Mouse (Mus musculus) heart, adult 2 months (tissue): ENCODE measurements at regions not wholly inside any gene's neighbourhood (a gene's known extent, or its start where the extent isn't known, plus 50 kb on each side); places are given as distances from the start of the nearest gene placed in this dataset.

Experiments used
- DNase-seq, 2 experiments: peaks; one replicate each; pipeline ENCODE4 v3.0.0; 2021
- H3K27ac ChIP-seq: fragments of 200-600 bp; 2 replicates; pipeline ENCODE4 v1.8.1; 2022
- H3K27me3 ChIP-seq: fragments of 200-500 bp; 2 replicates; pipeline ENCODE4 v1.6.1; 2012; ENCODE audit warnings: mild to moderate bottlenecking, low read length, inconsistent platforms, mixed read lengths; ENCODE audit not compliant: control insufficient read depth, insufficient read depth
- H3K36me3 ChIP-seq: fragments of 200-500 bp; 2 replicates; pipeline ENCODE4 v1.6.1; 2012; ENCODE audit warnings: low read length, inconsistent platforms; ENCODE audit not compliant: control insufficient read depth, insufficient read depth
- H3K4me1 ChIP-seq: fragments of 200-500 bp; 2 replicates; pipeline ENCODE4 v1.6.1; 2011; ENCODE audit warnings: low read length; ENCODE audit not compliant: control insufficient read depth, insufficient read depth
- H3K4me3 ChIP-seq: fragments of 200-600 bp; 2 replicates; pipeline ENCODE4 v1.8.1; 2022
- H3K79me2 ChIP-seq: fragments of 200-500 bp; replicated peaks from 2 replicates; pipeline ENCODE4 v1.6.1; 2012; ENCODE audit warnings: mild to moderate bottlenecking, inconsistent platforms, low read length, moderate library complexity, mixed read lengths; ENCODE audit not compliant: control insufficient read depth, insufficient read depth
- H3K9ac ChIP-seq: fragments of 200-500 bp; 2 replicates; pipeline ENCODE4 v1.6.1; 2012; ENCODE audit warnings: low read depth, mild to moderate bottlenecking, control low read depth, inconsistent platforms, low read length, mixed read lengths
- CTCF ChIP-seq: fragments of 200-600 bp; IDR thresholded peaks from 2 replicates; pipeline ENCODE4 v1.8.1; 2022; ENCODE audit warnings: antibody characterized with exemption, mild to moderate bottlenecking, moderate library complexity
- EP300 ChIP-seq: fragments of 200-500 bp; IDR thresholded peaks from 2 replicates; pipeline ENCODE4 v1.6.1; 2011; ENCODE audit warnings: low read depth, low read length, control low read depth; ENCODE audit not compliant: insufficient read depth
- POLR2A ChIP-seq: fragments of 200-500 bp; IDR thresholded peaks from 2 replicates; pipeline ENCODE4 v1.6.1; 2011; ENCODE audit warnings: mild to moderate bottlenecking, low read depth, low read length, control low read depth; ENCODE audit not compliant: insufficient read depth
- WGBS: fragments of 180-500 bp; shearing (Covaris S2); methylation state at CpG from one replicate; pipeline ENCODE4 v1.1.7; 2018; 5-methylcytosine and 5-hydroxymethylcytosine counted together
- intact Hi-C: fragments of 180-260 bp; cut with DNase I; formaldehyde crosslinking; loops from one replicate; pipeline ENCODE4 v1.15.1; 2025

GRCm38 (mm10) chr3:105241048-105241447 is 174.4 kb downstream of the 4930564D02Rik start:
- DNase-seq, result no peak
- no peaks in the 10 kb centered on the region for H3K36me3 ChIP-seq
- no peak overlapping the region for H3K9ac ChIP-seq
- no peaks in the 10 kb centered on the region for H3K79me2 ChIP-seq
- H3K27ac ChIP-seq, result no peak overlapping the region
- no peaks in the 10 kb centered on the region for H3K4me1 ChIP-seq
- no peak for TF ChIP-seq EP300
- TF ChIP-seq CTCF, result no peak
- TF ChIP-seq POLR2A, result no peak
- H3K27me3 ChIP-seq, result no peaks in the 10 kb centered on the region
- H3K4me3 ChIP-seq, result no peak overlapping the region
- intact Hi-C loops, result no loop called here
- 71% methylated on average over 3 of the region's 3 CpGs for WGBS

GRCm38 (mm10) chr3:105257096-105257495 is 190.5 kb downstream of the 4930564D02Rik start:
- H3K79me2 ChIP-seq, result no peaks in the 10 kb centered on the region
- intact Hi-C loops, result no loop called here
- H3K27me3 ChIP-seq, result no peaks in the 10 kb centered on the region
- no peak overlapping the region for H3K9ac ChIP-seq
- H3K36me3 ChIP-seq, result no peaks in the 10 kb centered on the region
- 82% methylated on average over 2 of the region's 2 CpGs for WGBS
- H3K4me3 ChIP-seq, result no peak overlapping the region
- H3K4me1 ChIP-seq, result no peaks in the 10 kb centered on the region
- no peak for DNase-seq
- TF ChIP-seq POLR2A (no peak), CTCF (no peak), EP300 (no peak)
- H3K27ac ChIP-seq, result no peak overlapping the region

- 30% methylated on average over 4 of the region's 4 CpGs for WGBS
These were observed 176.9 kb upstream of the Kcnd3 start for GRCm38 (mm10) chr3:105275241-105275640.

GRCm38 (mm10) chr3:105280971-105281370 is 171.2 kb upstream of the Kcnd3 start:
- DNase-seq, result no peak
- H3K4me1 ChIP-seq, result no peaks in the 10 kb centered on the region
- H3K9ac ChIP-seq, result no peak overlapping the region
- TF ChIP-seq POLR2A (no peak), CTCF (no peak), EP300 (no peak)
- no peaks in the 10 kb centered on the region for H3K36me3 ChIP-seq
- WGBS, result 65% methylated on average over 5 of the region's 5 CpGs
- H3K27ac ChIP-seq, result no peak overlapping the region
- H3K4me3 ChIP-seq, result no peak overlapping the region
- intact Hi-C loops, result no loop called here
- no peaks in the 10 kb centered on the region for H3K79me2 ChIP-seq
- no peaks in the 10 kb centered on the region for H3K27me3 ChIP-seq

More at GRCm38 (mm10) chr3:105275241-105275640, 176.9 kb upstream of the Kcnd3 start:
- H3K9ac ChIP-seq, result no peak overlapping the region
- no peaks in the 10 kb centered on the region for H3K4me1 ChIP-seq
- H3K36me3 ChIP-seq, result no peaks in the 10 kb centered on the region
- no peak overlapping the region for H3K27ac ChIP-seq
- DNase-seq, result peak in 1 of 2 experiments; percentile 47
- no peaks in the 10 kb centered on the region for H3K79me2 ChIP-seq
- no peaks in the 10 kb centered on the region for H3K27me3 ChIP-seq
- intact Hi-C loops, result no loop called here
- TF ChIP-seq EP300 (no peak), CTCF (no peak), POLR2A (no peak)
- no peak overlapping the region for H3K4me3 ChIP-seq

GRCm38 (mm10) chr3:105281686-105282085 is 170.4 kb upstream of the Kcnd3 start:
- TF ChIP-seq EP300 (no peak), CTCF (no peak), POLR2A (no peak)
- Histone ChIP-seq H3K9ac (no peak overlapping the region), H3K4me1 (no peaks in the 10 kb centered on the region), H3K79me2 (no peaks in the 10 kb centered on the region), H3K27me3 (no peaks in the 10 kb centered on the region), H3K27ac (no peak overlapping the region), H3K4me3 (no peak overlapping the region), H3K36me3 (no peaks in the 10 kb centered on the region)
- DNase-seq, result no peak
- intact Hi-C loops, result no loop called here
- WGBS, result 67% methylated on average over 3 of the region's 3 CpGs

- Histone ChIP-seq H3K27ac (no peak overlapping the region), H3K27me3 (no peaks in the 10 kb centered on the region), H3K9ac (no peak overlapping the region), H3K36me3 (no peaks in the 10 kb centered on the region), H3K4me3 (no peak overlapping the region), H3K4me1 (no peaks in the 10 kb centered on the region), H3K79me2 (no peaks in the 10 kb centered on the region)
- WGBS, result 61% methylated on average over 3 of the region's 3 CpGs
- no peak for TF ChIP-seq EP300
- no peak for TF ChIP-seq POLR2A
- TF ChIP-seq CTCF, result no peak
- intact Hi-C loops, result no loop called here
- peak in 1 of 2 experiments; percentile 10 for DNase-seq
These were observed 153.9 kb upstream of the Kcnd3 start for GRCm38 (mm10) chr3:105298273-105298672.
